Mouse (Mus musculus) frontal cortex, postnatal 10 days (tissue): ENCODE results near the gene Avil.
"Not testable (repeated sequence)": the region's sequence is repeated elsewhere in the genome, so short reads cannot be mapped to it uniquely, and the experiment has no call there.

Experiments
- DNase-seq, 2 experiments: peaks; one replicate each; pipeline ENCODE4 v3.0.0; 2022; ENCODE audit warnings: low spot score in 2 of 2, mixed read lengths in 1 of 2

Avil gene

GRCm38 (mm10) chr10:127059174-127059967 lies 58.9 kb downstream of the Avil start:
- peak in 1 of 2 experiments; percentile 54 for DNase-seq

GRCm38 (mm10) chr10:127059968-127060916 lies 59.7 kb downstream of the Avil start, which contains the start of gene March9:
Gene March9, minus strand, starts transcription at chr10:127060184.
- peak; percentile 78 to 80 for DNase-seq

- DNase-seq: no peak
Measured at GRCm38 (mm10) chr10:127061085-127061484, 60.6 kb downstream of the Avil start.

GRCm38 (mm10) chr10:127061513-127061912 lies 61.0 kb downstream of the Avil start:
- DNase-seq: no peak

GRCm38 (mm10) chr10:127062101-127062500 lies 61.6 kb downstream of the Avil start:
- DNase-seq: not testable (repeated sequence)

- no peak for DNase-seq
Measured at GRCm38 (mm10) chr10:127062503-127062902, 62.0 kb downstream of the Avil start.

- peak; percentile 99 for DNase-seq
Measured at GRCm38 (mm10) chr10:127063239-127063872, 62.8 kb downstream of the Avil start, which contains the start of gene Cdk4. Gene Cdk4, plus strand, starts transcription at chr10:127063534.

GRCm38 (mm10) chr10:127063913-127064870 lies 63.7 kb downstream of the Avil start:
- DNase-seq: no peak

GRCm38 (mm10) chr10:127065981-127066380 lies 65.5 kb downstream of the Avil start:
- DNase-seq: no peak

GRCm38 (mm10) chr10:127066519-127067018 lies 66.1 kb downstream of the Avil start:
- no peak for DNase-seq

GRCm38 (mm10) chr10:127068360-127069038 lies 68.0 kb downstream of the Avil start:
- DNase-seq: no peak

GRCm38 (mm10) chr10:127069281-127070189 lies 69.0 kb downstream of the Avil start:
- no peak for DNase-seq
